Mouse (Mus musculus): ENCODE results near the gene Pex14. TPM values are rescaled to one million over a fixed set of nuclear protein-coding genes. Genes with fewer than 3 reads are reported as not detected.

Gene Pex14
- total RNA-seq, 2 experiments from 2014 or later = 36.5 to 41.7 TPM

GRCm38 (mm10) chr4:148964541-148965310 lies 134.9 kb downstream of the Pex14 start:
- intact Hi-C loops (cut with DNase I) = no loop called here
- no peak for DNase-seq (ENCODE audit: low spot score in 2 of 2)

DNA sequence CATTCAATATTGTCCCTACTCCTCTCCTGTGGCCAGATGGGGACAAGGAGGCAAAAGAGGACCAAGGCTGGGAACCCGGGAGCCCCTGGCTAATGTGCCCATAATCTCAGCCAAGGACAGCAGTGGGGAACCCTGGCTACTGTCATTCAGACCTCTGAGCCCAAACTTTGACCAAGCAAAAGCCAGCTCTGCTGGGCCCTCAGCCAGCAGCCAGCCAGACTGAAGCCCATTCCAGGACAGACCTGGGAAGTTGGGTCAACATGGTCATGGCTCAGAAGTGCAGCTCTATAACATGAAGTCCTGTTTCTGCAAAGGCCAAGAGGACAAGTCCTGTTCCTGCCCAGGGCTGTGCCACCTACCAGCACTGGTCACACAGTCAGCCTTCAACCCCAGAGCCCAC lies 137.6 kb downstream of the Pex14 start:
- intact Hi-C loops (cut with DNase I) = no loop called here
- DNase-seq (ENCODE audit: low spot score in 2 of 2) = no peak

GRCm38 (mm10) chr4:148961081-148961480 lies 138.6 kb downstream of the Pex14 start:
- intact Hi-C loops (cut with DNase I) = no loop called here
- DNase-seq (ENCODE audit: low spot score in 2 of 2) = no peak

- DNase-seq (ENCODE audit: low spot score in 2 of 2) = no peak
- intact Hi-C loops (cut with DNase I) = no loop called here
These were observed 139.7 kb downstream of the Pex14 start for GRCm38 (mm10) chr4:148960011-148960410.

GRCm38 (mm10) chr4:148955131-148955813 lies 144.4 kb downstream of the Pex14 start:
- DNase-seq (ENCODE audit: low spot score in 2 of 2) = no peak
- intact Hi-C loops (cut with DNase I) = no loop called here

DNA sequence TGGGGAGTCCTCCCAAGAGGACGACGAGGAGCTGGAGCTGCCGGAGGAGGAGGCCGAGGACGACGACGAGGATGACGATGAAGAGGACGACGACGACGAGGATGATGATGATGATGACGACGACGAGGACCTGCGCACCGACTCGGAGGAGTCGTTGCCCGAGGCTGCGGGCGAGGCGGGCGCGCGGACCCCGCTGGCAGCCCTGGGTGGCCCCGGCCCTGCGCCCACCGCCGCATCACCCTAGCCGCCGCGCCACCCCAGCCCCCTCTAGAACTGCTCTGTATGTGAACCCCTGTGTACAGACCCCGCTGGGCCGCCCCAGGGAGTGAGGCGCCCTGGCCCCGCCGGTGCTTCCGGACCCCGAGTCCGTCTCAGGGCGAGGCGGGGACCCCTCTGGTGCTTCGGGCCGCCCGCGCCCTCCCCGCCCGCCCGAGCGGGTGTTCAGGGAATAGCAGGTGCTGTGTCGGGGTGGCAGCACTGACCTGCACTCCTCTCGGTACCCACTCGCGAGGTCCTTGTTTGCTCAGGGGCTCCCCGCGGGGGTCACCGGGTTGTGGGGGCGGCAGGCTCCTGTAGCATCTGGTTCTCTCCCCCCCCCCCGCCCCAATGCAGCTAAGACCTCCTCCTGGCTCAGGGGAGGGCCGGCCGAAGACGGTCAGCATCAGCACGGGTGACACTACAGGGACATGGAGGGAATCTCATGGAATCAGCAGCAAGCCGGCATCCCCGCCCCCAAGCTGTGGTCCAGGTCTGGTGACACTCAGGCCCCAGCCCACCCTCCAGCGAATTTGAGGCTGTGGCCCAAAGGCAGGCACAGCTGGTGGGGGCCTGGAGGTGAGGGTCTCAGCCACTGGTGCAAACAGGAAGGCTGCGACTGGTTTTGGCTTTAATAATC lies 147.1 kb downstream of the Pex14 start:
- DNase-seq (ENCODE audit: low spot score in 2 of 2) = peak; percentile 49 to 61
- intact Hi-C loops (cut with DNase I) = no loop called here

DNA sequence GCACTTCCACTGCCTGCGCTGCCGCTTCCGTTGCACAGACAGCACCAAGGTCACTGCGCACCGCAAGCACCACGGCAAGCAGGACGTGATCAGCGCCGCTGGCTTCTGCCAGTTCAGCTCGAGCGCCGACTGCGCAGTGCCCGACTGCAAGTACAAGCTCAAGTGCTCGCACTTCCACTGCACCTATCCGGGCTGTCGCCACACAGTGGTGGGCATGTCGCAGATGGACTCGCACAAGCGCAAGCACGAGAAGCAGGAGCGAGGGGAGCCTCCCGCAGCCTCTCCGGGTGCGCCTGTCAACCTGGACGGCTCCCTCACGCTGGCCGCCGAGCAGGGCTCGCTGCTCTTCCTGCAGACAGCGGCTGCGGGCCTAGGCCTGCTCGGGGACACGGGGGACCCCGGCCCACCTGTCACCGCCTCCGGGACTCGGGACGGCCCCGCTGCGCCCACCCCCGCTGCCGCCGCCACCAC lies 147.8 kb downstream of the Pex14 start:
- intact Hi-C loops (cut with DNase I) = no loop called here

GRCm38 (mm10) chr4:148950932-148951650 lies 148.6 kb downstream of the Pex14 start:
- intact Hi-C loops (cut with DNase I) = no loop called here

More for the DNA sequence above, 147.8 kb downstream of the Pex14 start:
- DNase-seq (ENCODE audit: low spot score in 2 of 2) = peak; percentile 54 to 56

DNA sequence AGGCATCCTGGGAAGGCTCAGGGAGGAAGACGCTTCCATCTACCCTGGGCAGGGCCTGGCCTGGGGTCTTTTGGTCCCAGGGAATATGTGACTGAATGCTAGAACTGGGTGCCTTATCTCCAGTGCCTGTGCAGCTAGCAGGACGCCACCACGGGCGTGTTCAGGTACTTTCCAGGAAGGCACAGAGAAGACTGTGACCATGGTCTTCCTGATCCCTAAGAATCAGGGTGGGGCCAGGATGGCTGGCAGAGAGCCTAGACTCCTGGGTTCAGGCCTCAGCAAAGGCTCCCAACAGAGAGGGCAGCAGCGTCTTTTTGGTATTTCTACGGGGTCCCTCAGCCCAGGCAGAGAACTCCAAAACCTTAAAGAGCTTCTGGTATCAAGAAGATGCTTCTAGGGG lies 149.2 kb downstream of the Pex14 start:
- intact Hi-C loops (cut with DNase I) = no loop called here
- DNase-seq (ENCODE audit: low spot score in 2 of 2) = no peak

More at GRCm38 (mm10) chr4:148950932-148951650, 148.6 kb downstream of the Pex14 start:
- peak; percentile 74 to 79 for DNase-seq (ENCODE audit: low spot score in 2 of 2)

DNA sequence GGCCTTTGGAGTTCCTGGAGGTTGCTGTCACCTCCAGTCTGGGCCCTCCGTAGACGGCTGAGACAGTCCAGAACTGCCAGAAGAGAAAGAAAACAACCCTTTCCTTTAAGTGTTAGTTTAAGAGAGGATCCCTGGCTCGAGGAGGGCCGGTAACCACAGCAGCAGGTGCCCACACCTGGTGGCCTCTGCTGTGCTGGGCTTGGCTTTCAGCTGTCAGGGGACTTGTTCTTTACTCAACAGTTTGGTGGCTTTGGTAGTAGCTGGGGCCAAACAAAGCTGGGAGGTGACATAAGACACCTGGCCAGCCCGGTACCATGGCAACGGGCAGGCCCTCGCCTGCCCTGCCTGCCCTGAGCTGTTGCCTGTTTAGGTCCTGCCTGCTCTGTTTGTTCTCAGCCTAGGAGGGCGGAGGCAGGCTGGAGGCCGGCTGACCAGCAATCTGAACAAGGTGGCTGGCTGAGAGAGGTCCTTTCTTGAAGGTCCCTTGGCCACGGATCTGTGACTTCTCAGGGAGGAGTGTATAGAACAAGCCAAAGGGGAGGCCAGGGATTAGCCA lies 151.8 kb downstream of the Pex14 start:
- intact Hi-C loops (cut with DNase I) = no loop called here
- DNase-seq (ENCODE audit: low spot score in 2 of 2) = no peak

GRCm38 (mm10) chr4:148946071-148946470 lies 153.6 kb downstream of the Pex14 start:
- no peak for DNase-seq (ENCODE audit: low spot score in 2 of 2)
- intact Hi-C loops (cut with DNase I) = no loop called here

DNA sequence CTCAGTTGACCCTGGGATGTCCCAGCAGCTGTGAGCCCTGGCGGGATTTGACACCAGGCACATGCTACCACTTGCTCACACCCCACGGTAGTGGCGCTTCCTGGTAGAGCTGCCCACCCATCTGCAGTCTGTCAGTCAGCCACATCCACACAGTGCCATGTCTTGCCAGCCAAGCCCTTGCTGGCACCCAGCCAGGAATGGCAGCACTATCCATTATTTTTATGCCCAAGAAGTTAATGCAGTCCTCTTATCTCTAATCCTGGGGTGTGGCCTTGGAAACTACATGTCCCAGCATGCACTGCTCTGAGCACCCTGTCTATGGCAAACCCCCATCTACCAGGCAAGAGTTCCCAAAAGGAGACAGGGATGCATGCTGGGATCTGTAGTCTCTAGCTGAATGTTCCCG lies 154.2 kb downstream of the Pex14 start:
- intact Hi-C loops (cut with DNase I) = no loop called here
- DNase-seq (ENCODE audit: low spot score in 2 of 2) = peak; percentile 56 to 66

- intact Hi-C loops (cut with DNase I) = no loop called here
- no peak for DNase-seq (ENCODE audit: low spot score in 2 of 2)
These were observed 156.6 kb downstream of the Pex14 start for GRCm38 (mm10) chr4:148943099-148943498.

GRCm38 (mm10) chr4:148941321-148941720 lies 158.4 kb downstream of the Pex14 start:
- no peak for DNase-seq (ENCODE audit: low spot score in 2 of 2)
- intact Hi-C loops (cut with DNase I) = no loop called here

GRCm38 (mm10) chr4:148940674-148941211 lies 158.9 kb downstream of the Pex14 start:
- intact Hi-C loops (cut with DNase I) = no loop called here

GRCm38 (mm10) chr4:148938546-148938945 lies 161.1 kb downstream of the Pex14 start:
- intact Hi-C loops (cut with DNase I) = no loop called here
- DNase-seq (ENCODE audit: low spot score in 2 of 2) = no peak

More at GRCm38 (mm10) chr4:148940674-148941211, 158.9 kb downstream of the Pex14 start:
- DNase-seq (ENCODE audit: low spot score in 2 of 2) = peak; percentile 29 to 57

DNA sequence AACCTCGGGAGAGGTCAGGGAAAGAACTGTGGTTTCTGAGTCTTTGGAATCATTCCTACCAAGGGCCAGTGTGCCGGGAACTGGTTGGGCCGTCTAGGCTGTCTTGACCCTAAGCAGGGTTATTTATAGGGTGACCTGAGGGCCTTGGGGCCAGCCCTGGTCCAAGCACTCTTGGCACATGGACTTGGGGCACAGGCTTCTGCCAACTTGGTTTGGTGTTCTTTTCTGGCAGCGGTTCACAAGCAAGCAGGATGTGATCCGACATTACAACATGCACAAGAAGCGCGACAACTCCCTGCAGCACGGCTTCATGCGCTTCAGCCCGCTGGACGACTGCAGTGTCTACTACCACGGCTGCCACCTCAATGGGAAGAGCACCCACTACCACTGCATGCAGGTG lies 162.9 kb downstream of the Pex14 start:
- intact Hi-C loops (cut with DNase I) = no loop called here
- DNase-seq (ENCODE audit: low spot score in 2 of 2) = no peak

GRCm38 (mm10) chr4:148936111-148936510 lies 163.6 kb downstream of the Pex14 start:
- intact Hi-C loops (cut with DNase I) = no loop called here
- no peak for DNase-seq (ENCODE audit: low spot score in 2 of 2)

Measured in left cerebral cortex, postnatal 14 days (tissue).